Mouse (Mus musculus) cerebellum, adult 2 months (tissue): Measurements from ENCODE around the gene Crat.
A peak's percentile ranks its signal among the peaks of the same experiment; 100 is the strongest.

Experiments used
- CTCF ChIP-seq: fragments of 200-500 bp; IDR thresholded peaks from 2 replicates; pipeline ENCODE4 v1.5.1; 2011; ENCODE audit warnings: low read depth, mild to moderate bottlenecking, control low read depth, low read length, moderate library complexity, borderline replicate concordance; ENCODE audit not compliant: insufficient read depth
- POLR2A ChIP-seq: fragments of 200-500 bp; IDR thresholded peaks from 2 replicates; pipeline ENCODE4 v1.6.1; 2011; ENCODE audit warnings: low read length, control low read depth, borderline replicate concordance; ENCODE audit not compliant: insufficient read depth

DNA sequence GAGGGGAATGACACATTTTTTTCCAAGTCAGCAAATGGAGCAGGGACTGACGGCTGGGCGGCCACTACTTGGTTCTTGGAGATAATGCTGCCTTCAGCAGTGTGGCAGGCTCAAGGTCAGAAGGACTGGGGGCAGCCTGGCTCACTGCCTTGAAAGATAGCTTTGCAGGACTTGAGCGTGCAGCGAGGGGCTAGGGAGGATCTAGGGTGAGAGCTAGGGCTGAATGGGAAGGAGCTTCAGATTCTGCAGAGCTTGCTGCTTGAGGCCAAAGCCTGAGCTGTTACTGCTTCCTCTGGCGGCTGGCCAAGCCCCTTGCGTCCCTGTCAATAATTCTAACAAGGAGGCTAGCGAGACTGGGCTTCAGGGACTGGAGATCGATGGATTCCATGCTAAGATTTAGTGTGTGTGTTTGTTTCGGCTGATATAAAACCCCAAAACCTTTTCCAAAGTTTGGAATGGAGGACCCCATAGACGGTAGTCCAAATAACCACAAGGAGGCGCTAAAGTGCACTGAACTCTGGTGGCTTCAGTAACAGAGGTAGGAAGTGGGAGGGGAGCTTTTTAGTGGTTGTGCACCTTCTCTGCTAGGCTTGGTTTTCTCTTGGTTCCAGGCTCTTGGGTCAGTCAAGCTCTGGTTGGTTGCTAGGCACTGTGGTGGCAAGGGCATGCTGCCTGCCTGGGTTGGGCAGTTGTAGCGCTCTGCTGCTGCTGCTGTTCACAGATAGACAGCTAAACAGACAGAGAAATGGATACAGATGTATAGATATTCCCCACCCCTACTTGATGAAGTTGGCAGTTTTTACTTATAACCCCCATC, 25.3 kb upstream of the Crat start:
- peak; percentile 59; the same call in 1 of the 2 replicates for TF ChIP-seq CTCF
- no peak for TF ChIP-seq POLR2A
